7 mouse cellular contexts compared by ENCODE assay signal in the genomic region with DNA sequence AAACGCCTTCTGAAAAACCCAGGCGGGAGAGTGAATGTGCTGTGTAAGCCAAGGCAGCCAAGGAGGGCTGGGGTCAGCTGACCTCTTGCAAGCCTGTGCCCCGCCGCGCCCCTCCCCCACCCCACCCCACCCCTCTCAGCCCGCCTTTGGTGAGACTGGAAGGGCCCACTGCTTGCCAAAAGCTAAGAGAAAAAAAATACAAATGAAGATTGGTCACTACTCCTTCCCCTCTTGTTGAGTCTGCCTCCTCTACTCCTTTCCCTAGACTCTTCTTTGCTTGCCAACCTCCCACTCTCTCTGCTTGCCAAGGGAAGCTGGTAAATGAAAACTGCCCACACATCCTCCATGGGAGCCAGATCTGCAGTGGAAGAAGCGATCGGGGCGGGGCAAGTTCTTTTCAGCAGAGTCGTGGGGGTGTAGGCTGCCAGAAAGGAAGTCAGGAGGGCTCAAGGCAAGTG. TPM values are rescaled to one million over a fixed set of nuclear protein-coding genes. Genes with fewer than 3 reads are reported as not detected.
A peak's percentile ranks its signal among the peaks of the same experiment; 100 is the strongest.
DNase-seq lines count a peak whose midpoint lies in the region; ATAC-seq and TF ChIP-seq lines count a peak whose summit lies in the region.

No protein-coding gene starts in this region.

- peak overlapping the region in 1 of 2 experiments; percentile 48; a peak in 1 of 4 replicates for H3K4me3 ChIP-seq in ES-E14 (ENCODE audit: insufficient read depth in 1 of 2, low read depth in 1 of 2, low read length in 2 of 2, poor library complexity in 1 of 2, severe bottlenecking in 1 of 2)
- H3K4me3 ChIP-seq in forebrain, embryonic 11.5 days (ENCODE audit: low read depth, low read length): no peak overlapping the region
- H3K4me3 ChIP-seq in hindbrain, embryonic 11.5 days (ENCODE audit: low read depth, low read length): no peak overlapping the region
- no peak overlapping the region for H3K4me3 ChIP-seq in neural tube, embryonic 12.5 days

- H3K36me3 ChIP-seq in ES-E14 (ENCODE audit: control insufficient read depth, insufficient read depth, low read length, poor library complexity, severe bottlenecking): no peaks in the 10 kb centered on the region
- H3K36me3 ChIP-seq in forebrain, embryonic 11.5 days (ENCODE audit: control insufficient read depth, insufficient read depth, low read length): no peaks in the 10 kb centered on the region
- H3K36me3 ChIP-seq in hindbrain, embryonic 11.5 days (ENCODE audit: control insufficient read depth, insufficient read depth, low read length): no peaks in the 10 kb centered on the region
- H3K36me3 ChIP-seq in neural tube, embryonic 12.5 days: no peaks in the 10 kb centered on the region

- peaks cover 0 to 4% of the 10 kb centered on the region in 2 experiments; a peak in 2 of 4 replicates for H3K4me1 ChIP-seq in ES-E14 (ENCODE audit: control insufficient read depth in 2 of 2, insufficient read depth in 2 of 2, low read length in 2 of 2, poor library complexity in 1 of 2)
- 0 out of 2 replicates have a peak, but pooled peaks cover 1% of the 10 kb centered on the region for H3K4me1 ChIP-seq in forebrain, embryonic 11.5 days (replicated peaks; ENCODE audit: control insufficient read depth, insufficient read depth, low read length)
- H3K4me1 ChIP-seq in hindbrain, embryonic 11.5 days (replicated peaks; ENCODE audit: control insufficient read depth, insufficient read depth, low read length): no peaks in the 10 kb centered on the region
- no peaks in the 10 kb centered on the region for H3K4me1 ChIP-seq in neural tube, embryonic 12.5 days

- peak; percentile 49 for ATAC-seq in forebrain, embryonic 11.5 days (replicated peaks; ENCODE audit: low FRiP score)
- ATAC-seq in hindbrain, embryonic 11.5 days (ENCODE audit: low FRiP score): peak; percentile 51
- ATAC-seq in neural tube, embryonic 12.5 days (ENCODE audit: low FRiP score, low read depth): no peak; the same call in 1 of the 2 replicates

- DNase-seq in ES-E14 (ENCODE audit: low read depth, low spot score): peak; percentile 36
- DNase-seq in brain, embryonic 18.5 days (ENCODE audit: low read depth, low spot score): peak; percentile 30
- peak; percentile 69 for DNase-seq in forebrain, embryonic 11.5 days (ENCODE audit: low spot score)
- DNase-seq in hindbrain, embryonic 11.5 days (ENCODE audit: low spot score): peak; percentile 51
- DNase-seq in left cerebral cortex, postnatal 14 days (ENCODE audit: low spot score in 2 of 2): peak; percentile 61 to 85
- no peak for DNase-seq in thymus, postnatal 25 days

- in situ Hi-C loops in ES-E14 (cut with MboI; ENCODE audit: low sequenced_read_pairs in 2 of 2, unreplicated experiment in 2 of 2): no loop called here

- peak overlapping the region; percentile 32; the same call in 1 of the 2 replicates for H3K4me2 ChIP-seq in forebrain, embryonic 11.5 days (ENCODE audit: low read depth, low read length, severe bottlenecking)
- 0 out of 2 replicates have a peak overlapping the region, but pooled peaks have one; percentile 14 for H3K4me2 ChIP-seq in hindbrain, embryonic 11.5 days (replicated peaks; ENCODE audit: low read depth, low read length)
- peak overlapping the region; percentile 36; the same call in 1 of the 2 replicates for H3K4me2 ChIP-seq in neural tube, embryonic 12.5 days (replicated peaks)

- H3K27me3 ChIP-seq in forebrain, embryonic 11.5 days (ENCODE audit: control insufficient read depth, insufficient read depth, low read length): peaks cover 4% of the 10 kb centered on the region
- no peaks in the 10 kb centered on the region for H3K27me3 ChIP-seq in hindbrain, embryonic 11.5 days (ENCODE audit: control insufficient read depth, insufficient read depth, low read length)
- H3K27me3 ChIP-seq in neural tube, embryonic 12.5 days (replicated peaks): no peaks in the 10 kb centered on the region

- peak overlapping the region; percentile 47; the same call in 1 of the 2 replicates for H3K27ac ChIP-seq in ES-E14 (ENCODE audit: insufficient read depth, low read depth, low read length, poor library complexity, severe bottlenecking)
- peak overlapping the region; percentile 88 for H3K27ac ChIP-seq in forebrain, embryonic 11.5 days (ENCODE audit: low read depth, low read length)
- peak overlapping the region; percentile 76 for H3K27ac ChIP-seq in hindbrain, embryonic 11.5 days (ENCODE audit: low read depth, low read length)
- no peak overlapping the region for H3K27ac ChIP-seq in neural tube, embryonic 12.5 days

- intact Hi-C loops in left cerebral cortex, postnatal 14 days (cut with DNase I): no loop called here

- whole genome bisulfite sequencing in forebrain, embryonic 11.5 days: 13% methylated on average over 9 of the region's 10 CpGs
- WGBS in hindbrain, embryonic 11.5 days: 6% methylated on average over 7 of the region's 10 CpGs
- WGBS in neural tube, embryonic 12.5 days: 11% methylated on average over 10 of the region's 10 CpGs

- no peaks in the 10 kb centered on the region for H3K9me3 ChIP-seq in ES-E14 (ENCODE audit: control insufficient read depth, insufficient read depth, low read depth, low read length)
- no peaks in the 10 kb centered on the region for H3K9me3 ChIP-seq in forebrain, embryonic 11.5 days (ENCODE audit: control insufficient read depth, low read length)
- no peaks in the 10 kb centered on the region for H3K9me3 ChIP-seq in hindbrain, embryonic 11.5 days (ENCODE audit: control insufficient read depth, low read length)
- no peaks in the 10 kb centered on the region for H3K9me3 ChIP-seq in neural tube, embryonic 12.5 days

- H3K9ac ChIP-seq in ES-E14 (ENCODE audit: insufficient read depth, low read depth, low read length, poor library complexity, severe bottlenecking): peak overlapping the region; percentile 51; the same call in 1 of the 2 replicates
- no peak overlapping the region for H3K9ac ChIP-seq in forebrain, embryonic 11.5 days (ENCODE audit: low read length)
- H3K9ac ChIP-seq in hindbrain, embryonic 11.5 days (ENCODE audit: low read depth, low read length): no peak overlapping the region
- no peak overlapping the region for H3K9ac ChIP-seq in neural tube, embryonic 12.5 days

TF ChIP-seq in ES-E14, 5 proteins besides CTCF, POLR2A, EP300 and RAD21:
- TF ChIP-seq CHD2 (IDR thresholded peaks at IDR 0.05; ENCODE audit: low read depth, low read length) (no peak), MAFK (IDR thresholded peaks at IDR 0.05; ENCODE audit: insufficient read depth, low read depth, low read length) (no peak), ZC3H11A (IDR thresholded peaks at IDR 0.05; ENCODE audit: borderline replicate concordance, low read depth, low read length) (no peak), ZNF384 (IDR thresholded peaks at IDR 0.05; ENCODE audit: low read depth, low read length) (no peak), HCFC1 (IDR thresholded peaks at IDR 0.05; ENCODE audit: borderline replicate concordance, insufficient read depth, low read length) (no peak)

RNA-seq across cellular contexts. Expression of gene Usp51, which starts 32.0 kb away (rescaled TPM):
- total RNA-seq in ES-E14 (2012; rRNA removed): 2.4 and 3.8 TPM in 2 replicates
- 6.4 and 8.2 TPM in 2 replicates for polyA plus RNA-seq in forebrain, embryonic 11.5 days (2014; fragmentation: Nextera tagmentation; extraction: Ambion mirVana)
- 3.7 and 3.8 TPM in 2 replicates for polyA plus RNA-seq in hindbrain, embryonic 11.5 days (2014; fragmentation: Nextera tagmentation; extraction: Ambion mirVana)
- 1 to 10 TPM; 2.2 to 2.6 TPM for total RNA-seq in left cerebral cortex, postnatal 14 days (2021)
- polyA plus RNA-seq in neural tube, embryonic 12.5 days (2016; fragmentation: Nextera tagmentation; extraction: Ambion mirVana): 2.4 and 2.5 TPM in 2 replicates
